Mouse (Mus musculus) spleen, embryonic (tissue): Measurements from ENCODE around the gene Gm28230.

Source experiments
- CTCF ChIA-PET: fragments of 350-600 bp; sonication (Branson Sonifier 250); formaldehyde crosslinking; loops from one replicate; lab custom pipeline; 2022; lab: Charles Lee

Gm28230 gene

GRCm38 (mm10) chr2:74703720-74704392 is 22.7 kb upstream of the Gm28230 start:
- CTCF ChIA-PET: interaction anchor here (0.6 kb wide), 1 partner anchor 75 kb away, joined by 3 read pairs; no protein-coding TSS in a partner anchor

- CTCF ChIA-PET: interaction anchor here (0.5 to 0.6 kb wide), 2 partner anchors 74 to 446 kb away, joined by 3 read pairs; no protein-coding TSS in a partner anchor
Observed at GRCm38 (mm10) chr2:74704393-74704998, 22.0 kb upstream of the Gm28230 start, which contains the start of gene Hoxd8. Gene Hoxd8, plus strand, starts transcription at chr2:74704615.

DNA sequence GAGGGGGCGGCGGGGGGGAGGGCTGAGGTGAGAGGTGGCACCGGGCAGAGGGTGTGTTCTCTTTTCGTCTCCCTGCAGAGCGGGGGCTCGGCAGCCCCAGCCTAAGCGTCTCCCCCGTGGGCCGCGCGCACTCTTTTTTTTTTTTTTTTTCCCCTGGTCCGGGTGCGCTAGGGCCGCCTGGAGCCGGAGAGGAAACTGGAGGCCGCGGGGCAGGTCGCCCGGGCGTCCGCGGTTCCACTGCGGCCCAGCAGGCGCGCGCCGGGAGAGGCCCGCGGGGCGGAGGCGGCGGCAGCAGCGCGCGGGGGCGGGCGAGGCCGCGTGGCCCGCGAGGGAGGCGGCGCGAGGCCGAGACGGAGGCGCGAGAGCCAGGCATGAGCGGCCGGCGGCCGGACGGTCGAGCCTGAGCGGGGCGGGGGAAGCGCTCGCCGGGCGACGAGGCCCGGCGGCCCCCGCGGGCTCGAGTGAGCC is 21.5 kb upstream of the Gm28230 start:
- CTCF ChIA-PET: interaction anchor here (0.5 kb wide), 1 partner anchor 445 kb away, joined by 3 read pairs; no protein-coding TSS in a partner anchor

GRCm38 (mm10) chr2:74705467-74706089 is 20.9 kb upstream of the Gm28230 start:
- CTCF ChIA-PET: interaction anchor here (0.6 to 0.7 kb wide), 2 partner anchors 25 to 793 kb away, joined by 4 to 6 read pairs; no protein-coding TSS in a partner anchor

DNA sequence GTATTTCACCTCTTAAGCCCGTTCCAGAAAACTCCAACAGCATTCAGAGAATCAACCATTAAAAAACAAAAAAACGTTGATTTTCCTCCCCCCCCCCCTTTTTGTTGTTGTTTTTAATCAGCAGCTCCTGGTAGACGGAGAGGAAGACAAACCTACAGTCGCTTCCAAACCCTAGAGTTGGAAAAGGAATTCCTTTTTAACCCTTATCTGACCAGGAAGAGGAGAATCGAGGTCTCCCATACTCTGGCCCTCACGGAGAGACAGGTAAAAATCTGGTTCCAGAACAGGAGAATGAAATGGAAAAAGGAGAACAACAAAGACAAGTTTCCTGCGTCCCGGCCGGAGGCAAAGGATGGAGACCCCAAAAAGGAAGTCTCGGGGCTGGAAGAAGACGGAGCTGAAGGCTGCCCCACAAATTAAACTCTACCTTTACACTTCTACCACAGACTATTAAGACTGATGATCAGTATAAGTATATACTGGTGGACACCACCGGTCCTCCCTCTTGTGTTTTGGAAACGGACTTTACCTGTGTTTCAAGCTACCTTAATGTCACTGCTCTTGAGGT is 20.1 kb upstream of the Gm28230 start:
- CTCF ChIA-PET: interaction anchor here (0.7 kb wide), 1 partner anchor 24 kb away, joined by 4 read pairs; no protein-coding TSS in a partner anchor

DNA sequence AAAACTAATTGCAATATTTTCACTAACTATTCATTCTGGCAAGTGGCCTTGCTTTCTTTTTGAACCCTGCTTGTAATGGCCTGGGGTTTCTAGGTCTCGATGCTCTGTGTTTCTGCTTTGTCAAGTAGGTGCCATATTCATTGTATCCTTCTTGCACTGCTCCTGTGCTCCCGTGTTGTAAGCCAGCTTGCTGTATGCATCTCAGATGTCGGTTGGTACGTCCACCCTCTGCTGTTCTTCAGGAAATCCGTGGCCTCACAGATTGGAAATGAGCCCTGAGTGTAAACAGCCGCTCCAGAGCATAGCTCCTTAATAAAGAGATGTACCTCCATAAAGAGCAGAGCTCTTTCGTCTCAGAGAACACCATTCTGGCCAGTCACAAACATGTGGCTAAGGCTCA is 18.9 kb upstream of the Gm28230 start:
- CTCF ChIA-PET: no interaction called here

- CTCF ChIA-PET: interaction anchor here (0.7 kb wide), 1 partner anchor 52 kb away, joined by 4 read pairs; no protein-coding TSS in a partner anchor
Observed at GRCm38 (mm10) chr2:74708676-74709075, 17.9 kb upstream of the Gm28230 start.

GRCm38 (mm10) chr2:74709465-74710419 is 16.8 kb upstream of the Gm28230 start:
- CTCF ChIA-PET: no interaction called here

GRCm38 (mm10) chr2:74710929-74711543 is 15.5 kb upstream of the Gm28230 start:
- CTCF ChIA-PET: no interaction called here

- CTCF ChIA-PET: no interaction called here
Observed at GRCm38 (mm10) chr2:74711721-74712621, 14.6 kb upstream of the Gm28230 start, which contains the start of the genes Hoxd3 and Hoxd4. Gene Hoxd3, plus strand, starts transcription at chr2:74711927. Gene Hoxd4, plus strand, starts transcription at chr2:74711929.

DNA sequence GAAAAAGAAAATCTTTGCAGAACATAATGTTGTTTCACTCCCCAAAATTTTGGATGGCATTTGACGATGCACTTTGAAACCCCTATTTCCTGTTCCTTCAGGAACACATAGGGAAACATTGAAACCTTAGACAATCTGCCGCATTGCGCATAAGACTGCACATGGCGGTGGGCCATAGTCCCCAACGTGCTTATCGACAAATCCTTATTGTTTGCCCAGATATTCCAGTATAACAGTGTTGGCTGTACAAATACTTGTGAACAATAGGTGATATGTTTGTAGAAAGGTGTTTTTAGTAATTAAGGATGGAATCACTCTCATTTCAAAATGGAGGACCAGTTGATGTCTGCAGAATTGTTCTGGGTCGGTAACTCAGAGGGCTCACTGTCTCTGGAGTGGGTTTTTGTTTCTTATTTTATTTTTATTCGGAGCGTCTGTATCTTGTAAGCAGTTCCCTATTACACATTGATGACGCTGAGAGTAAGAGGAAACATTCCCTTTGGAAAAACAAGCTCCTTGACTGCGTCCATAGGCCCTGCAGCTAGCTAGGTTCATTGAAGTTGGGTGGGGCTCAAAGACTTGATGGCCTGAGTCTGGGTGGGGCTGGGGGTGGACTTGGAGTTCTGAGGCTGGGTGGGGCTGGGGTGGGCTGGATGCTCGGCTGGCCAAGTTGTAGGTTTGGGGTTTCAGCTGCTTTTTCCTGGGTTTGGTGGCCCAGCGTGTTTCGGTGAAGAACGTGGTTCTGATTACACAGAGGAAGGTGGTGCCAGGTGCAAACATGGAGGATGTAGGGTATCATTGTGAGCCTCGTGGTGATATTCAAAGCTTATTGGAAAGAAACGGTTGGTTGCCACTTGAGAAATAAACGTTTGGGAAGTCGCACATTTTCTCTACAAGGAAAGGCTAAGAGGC is 13.0 kb upstream of the Gm28230 start:
- CTCF ChIA-PET: interaction anchor here (0.5 kb wide), 1 partner anchor 12 kb away, joined by 6 read pairs; no protein-coding TSS in a partner anchor

- CTCF ChIA-PET: interaction anchor here (0.5 kb wide), 1 partner anchor 11 kb away, joined by 6 read pairs; no protein-coding TSS in a partner anchor
Observed at GRCm38 (mm10) chr2:74714156-74714789, 12.3 kb upstream of the Gm28230 start.

DNA sequence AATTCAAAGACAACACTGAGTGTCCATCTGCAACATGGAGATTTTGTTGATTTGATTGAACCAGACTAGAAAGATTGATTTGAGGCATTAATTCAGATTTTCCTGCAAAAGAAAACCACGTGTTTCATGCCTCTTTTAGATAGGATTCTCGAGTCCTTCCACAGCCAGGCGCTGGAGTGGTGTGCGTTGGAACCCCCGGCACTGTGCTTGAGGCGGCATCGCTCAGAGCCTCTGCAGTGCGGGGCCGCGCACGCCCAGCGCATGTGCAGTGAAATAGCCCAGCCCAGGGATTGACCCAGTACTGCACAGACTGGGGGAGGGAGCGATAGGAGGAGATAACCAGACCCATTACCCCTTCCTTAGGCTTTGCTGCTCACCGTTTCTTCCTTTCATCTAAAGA is 11.6 kb upstream of the Gm28230 start:
- CTCF ChIA-PET: no interaction called here

DNA sequence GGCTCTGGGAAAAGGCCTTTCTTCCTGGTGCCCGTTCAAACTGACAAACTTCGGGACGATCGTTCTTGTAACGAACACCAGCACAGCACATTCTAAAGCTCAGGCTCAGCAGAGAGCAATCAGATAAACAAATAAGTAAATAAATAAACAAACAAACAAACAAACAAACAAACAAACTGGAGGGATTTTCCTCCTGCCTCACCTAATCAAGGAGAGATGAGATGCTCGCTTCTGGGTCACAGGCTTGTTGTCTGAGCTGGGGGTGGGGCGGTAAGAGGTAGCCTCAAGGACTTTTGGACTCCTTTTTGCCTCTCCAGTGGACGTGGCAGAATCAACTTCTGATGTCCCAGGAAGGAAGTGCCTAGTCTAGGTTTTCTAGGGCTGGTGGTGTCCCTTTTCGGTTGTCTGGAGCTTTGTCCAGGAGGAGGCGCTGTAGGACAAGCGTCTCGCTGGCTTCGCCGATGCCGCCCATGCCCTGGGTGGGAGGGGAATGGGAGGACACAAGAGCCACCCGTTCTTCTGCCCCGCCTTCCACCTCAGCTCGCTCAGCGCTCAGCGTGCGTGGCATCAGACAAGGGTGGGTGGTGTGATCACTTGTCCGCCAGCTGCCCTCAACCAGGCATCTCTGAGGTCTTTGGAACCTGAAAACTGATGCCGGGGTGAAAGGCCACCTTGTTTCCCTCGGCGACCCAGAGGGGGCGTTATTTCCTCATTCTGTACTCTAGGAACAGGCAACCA is 10.9 kb upstream of the Gm28230 start:
- CTCF ChIA-PET: interaction anchor here (0.6 kb wide), 1 partner anchor 248 kb away, joined by 5 read pairs; no protein-coding TSS in a partner anchor

DNA sequence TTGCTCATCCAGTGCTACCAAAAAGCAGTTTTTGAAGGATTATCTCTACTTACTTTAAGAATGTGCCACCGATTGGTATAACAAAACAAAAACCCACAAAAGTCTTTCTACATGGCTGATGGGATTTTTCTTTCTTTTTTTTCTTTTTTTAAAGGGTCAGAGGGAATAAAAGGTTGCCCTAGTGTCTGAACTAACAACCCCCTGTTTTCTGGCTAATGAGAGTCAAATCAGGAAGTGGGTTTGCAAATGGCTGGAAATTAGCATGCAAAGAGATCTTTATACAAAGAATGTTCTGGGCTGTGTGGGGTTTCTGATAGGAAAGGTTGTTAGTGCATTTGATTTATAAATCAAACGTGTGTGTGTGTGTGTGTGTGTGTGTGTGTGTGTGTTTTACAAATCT is 6.1 kb upstream of the Gm28230 start:
- CTCF ChIA-PET: no interaction called here

GRCm38 (mm10) chr2:74720955-74721491 is 5.5 kb upstream of the Gm28230 start:
- CTCF ChIA-PET: no interaction called here
